Mouse (Mus musculus): ENCODE measurements at regions not wholly inside any gene's neighbourhood (a gene's known extent, or its start where the extent isn't known, plus 50 kb on each side); places are given as distances from the start of the nearest gene placed in this dataset.

- TF ChIP-seq CTCF (IDR thresholded peaks at IDR 0.05; ENCODE audit: insufficient read depth, low read length): no peak
- TF ChIP-seq POLR2A (IDR thresholded peaks at IDR 0.05; ENCODE audit: borderline replicate concordance, extremely low read depth, low read depth, low read length): no peak
These were observed 168.0 kb downstream of the Fam84a start for GRCm38 (mm10) chr12:13983631-13984395.
